Mouse (Mus musculus): ENCODE measurements around the gene Tspan17.

Gene Tspan17

DNA sequence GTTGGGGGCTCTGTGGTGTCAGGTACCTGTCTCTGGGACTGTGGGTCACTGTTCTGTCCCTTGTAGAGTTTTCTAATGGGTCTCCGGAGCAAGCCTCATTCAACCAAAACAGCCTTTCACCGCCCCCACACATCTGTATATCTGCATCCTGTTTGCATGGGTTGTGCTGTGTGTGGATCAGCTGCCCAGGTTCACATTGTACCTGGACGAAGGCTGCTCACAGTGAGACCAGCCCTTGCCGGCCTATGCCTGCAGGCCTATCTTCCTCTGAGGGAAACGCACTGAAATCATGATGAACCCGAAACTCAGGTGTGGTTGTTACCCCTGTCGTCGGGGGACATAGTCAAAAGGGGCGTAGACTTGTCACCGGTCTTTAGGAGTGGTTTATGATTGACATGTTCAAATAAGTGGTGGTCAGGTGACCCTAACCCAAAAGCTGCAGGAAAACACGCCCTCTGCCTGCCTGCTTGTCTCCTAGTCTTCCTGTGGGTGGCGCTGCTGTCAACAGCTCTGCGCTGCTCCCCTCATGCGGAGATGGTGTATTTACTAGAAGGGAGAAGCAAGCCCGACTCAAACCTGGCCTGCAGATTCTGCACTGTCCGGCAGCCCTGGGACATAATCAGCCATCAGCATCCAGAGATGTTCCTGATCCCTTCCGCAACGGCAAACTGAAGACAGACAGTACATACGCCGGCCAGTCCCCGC lies 16.1 kb downstream of the Tspan17 start:
- in situ Hi-C loops (cut with MboI, MseI) = no loop called here

DNA sequence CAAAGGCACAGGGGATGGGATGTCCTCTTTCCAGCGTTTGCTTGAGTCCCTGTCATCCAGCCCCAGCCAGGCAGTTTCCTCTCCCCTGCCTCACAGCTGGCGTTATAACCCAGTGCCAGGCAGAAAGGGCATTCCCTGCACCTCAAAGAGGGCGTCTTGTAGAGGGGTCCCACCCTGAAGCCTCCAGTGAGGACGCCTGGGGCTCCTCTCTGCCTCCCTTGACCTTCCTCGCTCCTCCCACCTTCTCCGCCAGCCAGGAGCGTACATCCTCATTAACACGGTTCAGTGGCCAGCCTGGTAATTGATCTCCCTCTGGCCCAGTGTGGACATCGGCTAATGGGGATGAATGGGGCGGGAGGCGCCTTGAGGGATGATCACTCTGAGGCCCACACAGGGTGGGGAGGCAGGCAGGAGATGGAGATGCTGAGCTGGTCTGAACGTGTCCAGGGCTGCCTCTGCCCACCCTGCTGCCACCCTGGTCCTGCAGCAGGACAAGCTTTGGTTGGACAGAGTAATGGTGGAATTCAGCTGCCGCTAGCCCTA lies 17.3 kb downstream of the Tspan17 start:
- in situ Hi-C loops (cut with MboI, MseI) = no loop called here

DNA sequence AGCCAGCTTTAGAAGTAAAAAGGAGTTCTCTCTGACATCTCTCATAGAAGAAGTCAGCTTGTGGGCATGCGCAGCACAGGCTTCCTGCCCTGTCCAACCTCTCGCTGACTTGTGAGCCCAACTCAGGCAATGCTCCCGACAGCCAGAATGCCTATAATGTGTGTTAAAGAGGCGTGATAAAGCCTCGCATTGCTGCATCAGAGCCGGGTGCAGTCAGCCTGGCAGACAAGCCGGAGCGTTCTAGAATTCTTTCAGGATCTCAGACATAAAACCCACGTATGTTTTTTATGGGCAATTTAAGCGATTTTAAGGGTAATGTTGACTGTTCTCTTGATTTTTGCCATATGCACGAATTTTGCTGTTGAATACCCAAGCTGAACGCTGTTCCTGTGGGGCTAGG lies 18.9 kb downstream of the Tspan17 start:
- in situ Hi-C loops (cut with MboI, MseI) = no loop called here

GRCm38 (mm10) chr13:54811476-54811875 lies 22.3 kb downstream of the Tspan17 start:
- in situ Hi-C loops (cut with MboI, MseI) = no loop called here

GRCm38 (mm10) chr13:54813381-54813780 lies 24.2 kb downstream of the Tspan17 start:
- in situ Hi-C loops (cut with MboI, MseI) = no loop called here

- in situ Hi-C loops (cut with MboI, MseI) = no loop called here
Observed at GRCm38 (mm10) chr13:54818399-54819254, 29.4 kb downstream of the Tspan17 start.

- in situ Hi-C loops (cut with MboI, MseI) = no loop called here
Observed at GRCm38 (mm10) chr13:54821106-54821505, 31.9 kb downstream of the Tspan17 start.

- in situ Hi-C loops (cut with MboI, MseI) = no loop called here
Observed at GRCm38 (mm10) chr13:54821931-54822330, 32.8 kb downstream of the Tspan17 start.

GRCm38 (mm10) chr13:54824111-54824931 lies 35.1 kb downstream of the Tspan17 start:
- in situ Hi-C loops (cut with MboI, MseI) = no loop called here

GRCm38 (mm10) chr13:54827992-54828391 lies 38.8 kb downstream of the Tspan17 start:
- in situ Hi-C loops (cut with MboI, MseI) = no loop called here

GRCm38 (mm10) chr13:54828508-54828907 lies 39.3 kb downstream of the Tspan17 start:
- in situ Hi-C loops (cut with MboI, MseI) = no loop called here

- in situ Hi-C loops (cut with MboI, MseI) = no loop called here
Observed at GRCm38 (mm10) chr13:54829450-54829849, 40.3 kb downstream of the Tspan17 start.

- in situ Hi-C loops (cut with MboI, MseI) = no loop called here
Observed at GRCm38 (mm10) chr13:54836351-54837030, 47.3 kb downstream of the Tspan17 start.

GRCm38 (mm10) chr13:54837061-54837460 lies 47.9 kb downstream of the Tspan17 start:
- in situ Hi-C loops (cut with MboI, MseI) = no loop called here

DNA sequence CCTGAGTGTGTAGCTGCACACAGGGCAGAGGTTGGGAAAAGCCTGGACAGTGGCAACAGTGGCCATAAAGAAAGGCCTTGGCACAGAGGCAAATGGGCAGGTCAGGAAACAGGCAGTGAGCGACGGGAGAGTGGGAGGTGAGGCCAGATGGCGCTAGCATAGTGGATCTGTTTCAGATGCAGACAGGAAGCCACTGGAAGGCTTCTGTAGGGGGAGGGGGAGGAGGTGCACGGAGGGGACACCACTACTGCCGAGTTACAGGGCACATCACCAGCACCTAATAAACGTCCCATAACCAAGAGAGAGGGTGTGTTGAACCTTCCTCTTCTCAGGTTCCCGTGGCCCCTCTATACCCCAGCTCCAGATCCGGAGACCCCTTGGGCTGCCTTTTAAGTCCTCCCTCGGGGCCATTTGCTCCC lies 48.3 kb downstream of the Tspan17 start:
- in situ Hi-C loops (cut with MboI, MseI) = no loop called here

DNA sequence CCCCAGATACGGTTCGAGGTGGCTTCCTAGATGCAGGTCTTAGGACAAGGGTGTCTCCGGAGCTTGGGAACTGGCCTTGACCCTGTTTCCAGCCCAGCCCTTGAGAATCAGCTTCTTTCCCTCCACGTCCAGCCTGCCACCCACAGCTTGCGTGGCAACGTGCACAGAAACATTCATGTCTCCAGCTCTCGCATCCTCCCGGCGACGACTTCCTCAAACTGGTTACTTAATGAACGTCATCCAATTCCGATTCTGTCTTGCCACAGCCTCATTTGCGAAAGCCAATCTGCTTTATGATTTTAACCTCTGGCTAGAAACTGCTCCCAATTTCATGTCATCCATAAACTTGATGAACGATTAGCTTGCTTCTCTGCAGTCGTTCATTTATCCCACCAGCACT lies 49.4 kb downstream of the Tspan17 start:
- in situ Hi-C loops (cut with MboI, MseI) = no loop called here

DNA sequence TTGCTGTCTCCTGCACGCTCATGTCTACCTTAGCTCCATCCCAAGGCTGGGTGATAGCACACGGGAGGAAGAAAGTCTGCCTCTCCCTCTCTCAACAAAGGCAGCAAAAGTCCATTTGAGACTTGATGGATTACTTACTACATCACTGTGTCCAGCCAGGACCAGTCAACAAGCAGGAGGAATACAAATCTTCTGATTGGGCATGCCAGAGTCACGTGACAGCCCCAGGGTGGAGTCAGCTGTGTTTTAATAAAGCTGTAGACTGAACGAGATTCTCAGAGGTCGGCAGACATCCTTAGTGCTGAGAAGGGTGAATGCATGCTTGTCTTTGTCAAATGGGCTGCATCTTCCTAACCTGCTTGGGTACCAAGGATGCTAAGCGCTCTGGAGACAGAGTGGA lies 50.0 kb downstream of the Tspan17 start:
- in situ Hi-C loops (cut with MboI, MseI) = no loop called here

DNA sequence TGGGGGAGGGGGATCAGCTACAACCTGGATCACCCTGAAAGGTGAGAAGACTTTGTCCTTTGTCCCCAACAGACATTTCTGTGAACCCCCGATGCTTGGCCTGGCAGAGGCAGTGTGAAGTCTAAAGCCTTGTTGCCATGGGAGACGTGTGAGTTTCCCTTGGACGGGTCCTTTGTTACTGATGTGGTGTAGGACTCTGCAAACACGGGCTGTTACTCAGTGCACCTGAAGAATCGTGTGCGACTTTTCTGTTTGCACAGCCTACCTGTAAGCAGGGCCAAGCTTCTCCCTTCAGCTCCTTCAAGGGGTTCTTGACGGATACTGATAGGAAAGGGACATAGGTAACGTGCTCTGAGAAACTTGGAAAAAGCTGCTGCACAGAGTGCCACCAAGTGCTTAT lies 55.4 kb downstream of the Tspan17 start:
- in situ Hi-C loops (cut with MboI, MseI) = no loop called here

Measured in regulatory T cell (primary cell).